In the genomic region with DNA sequence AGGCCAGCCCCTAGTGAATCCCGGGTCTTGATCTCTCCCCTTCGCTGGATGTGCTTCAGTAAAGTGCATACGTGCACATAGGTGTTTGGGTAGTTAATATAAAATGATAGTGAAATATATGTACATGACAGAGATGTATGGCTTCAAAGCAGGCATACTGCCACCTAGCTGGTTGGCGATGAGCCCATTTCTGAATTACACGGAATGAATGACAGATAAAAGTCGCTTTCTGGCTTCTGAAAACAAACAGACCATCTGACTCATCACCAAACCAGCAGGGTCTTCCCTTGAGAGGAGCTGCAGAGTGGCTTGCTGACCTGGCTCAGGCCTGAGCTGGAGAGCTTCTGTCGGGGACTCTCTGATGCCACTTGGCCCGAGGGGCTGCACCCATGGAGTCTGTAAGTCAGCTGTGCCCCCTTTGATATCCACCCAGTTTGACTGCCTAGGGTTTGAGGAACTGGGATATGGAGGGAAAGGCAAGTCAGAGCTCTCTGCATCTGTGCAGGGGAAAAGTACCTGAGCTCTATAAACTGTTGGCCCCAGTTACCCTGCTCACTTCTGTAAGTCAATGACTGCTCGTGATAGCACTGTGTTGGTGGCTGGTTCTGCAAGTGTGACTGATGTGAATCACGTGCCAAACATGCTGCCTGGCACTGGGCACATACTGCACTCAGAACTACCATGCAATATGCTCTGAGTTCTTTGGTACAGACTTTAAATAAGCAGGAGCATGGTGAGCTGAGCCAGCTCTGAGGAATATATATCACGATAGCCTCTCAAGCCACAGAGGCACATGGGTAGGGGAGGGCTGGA, we compare ENCODE assay signal across 9 mouse cellular contexts.
DNase-seq lines count a peak whose midpoint lies in the region; ATAC-seq and TF ChIP-seq lines count a peak whose summit lies in the region.
"Had no signal": no experiment of that assay in that cellular context is flagged by ENCODE, and none has a peak within 500 bp of the region (broad histone marks: within the 10 kb centered on the region; RNA-seq: fewer than 3 reads in every experiment).

No protein-coding gene starts in this region.

- no peak overlapping the region for H3K9ac ChIP-seq in heart, embryonic 13.5 days

- H3K4me1 ChIP-seq in heart, embryonic 13.5 days = peaks cover 25% of the 10 kb centered on the region

- no peak for ATAC-seq in heart, embryonic 13.5 days (ENCODE audit: extremely low read depth, insufficient number of reproducible peaks, low FRiP score, low TSS enrichment)
- ATAC-seq: activated CD4-positive, CD25-positive, alpha-beta regulatory T cell, adult 4 months had no signal

- no peak for DNase-seq in heart, postnatal 10 days
- peak; percentile 56 for DNase-seq in left cerebral cortex, postnatal 4 days
- DNase-seq in left cerebral cortex, postnatal 36 days (ENCODE audit: low spot score in 2 of 2) = no peak
- DNase-seq in adipocyte (ENCODE audit: low spot score) = peak; percentile 29
- DNase-seq in spleen, adult 18-20 months = no peak
- DNase-seq: lung, postnatal 36 days had no signal

- no peak overlapping the region for H3ac ChIP-seq in C2C12 (ENCODE audit: control insufficient read depth, insufficient read length, low read depth)

- H3K9me3 ChIP-seq in heart, embryonic 13.5 days = no peaks in the 10 kb centered on the region

- TF ChIP-seq CTCF in C2C12 (IDR thresholded peaks at IDR 0.05; ENCODE audit: control insufficient read depth, insufficient read depth, insufficient read length) = no peak

- no peak overlapping the region for H3K4me2 ChIP-seq in heart, embryonic 13.5 days

- H3K36me3 ChIP-seq in heart, embryonic 13.5 days = no peaks in the 10 kb centered on the region
- H3K36me3 ChIP-seq in C2C12 (ENCODE audit: control insufficient read depth, insufficient read depth) = no peaks in the 10 kb centered on the region

- H3K27me3 ChIP-seq in heart, embryonic 13.5 days (replicated peaks) = no peaks in the 10 kb centered on the region
- H3K27me3 ChIP-seq in C2C12 (ENCODE audit: control insufficient read depth, insufficient read depth, insufficient read length) = no peaks in the 10 kb centered on the region

- 43% methylated on average over 11 of the region's 11 CpGs for WGBS in heart, embryonic 13.5 days

- H3K4me3 ChIP-seq in heart, embryonic 13.5 days = no peak overlapping the region
- H3K4me3 ChIP-seq in C2C12 (ENCODE audit: insufficient read depth, poor library complexity, severe bottlenecking) = no peak overlapping the region

- H3K79me2 ChIP-seq in C2C12 (ENCODE audit: control insufficient read depth, insufficient read depth) = no peaks in the 10 kb centered on the region

- H3K27ac ChIP-seq in heart, embryonic 13.5 days (replicated peaks) = 0 out of 2 replicates have a peak overlapping the region, but pooled peaks have one; percentile 17

- intact Hi-C loops in heart, postnatal 10 days (cut with DNase I) = no loop called here
- intact Hi-C loops in left cerebral cortex, postnatal 4 days (cut with DNase I) = no loop called here
- intact Hi-C loops in left cerebral cortex, postnatal 36 days (cut with DNase I) = no loop called here

- H3K79me3 ChIP-seq in C2C12 (ENCODE audit: low read depth) = no peaks in the 10 kb centered on the region

TF ChIP-seq in C2C12, 6 proteins besides CTCF, POLR2A, EP300 and RAD21:
- peak; percentile 41 for TF ChIP-seq USF1 (IDR thresholded peaks at IDR 0.05; ENCODE audit: low read depth)
- TF ChIP-seq MAX (IDR thresholded peaks at IDR 0.05) = no peak

Comparison
In these comparisons a context has a peak if more than half of its experiments do, and no peak if none do; other contexts are left out.
1. DNase-seq: peak in left cerebral cortex, postnatal 4 days (single experiment) and adipocyte (single experiment); none in heart, postnatal 10 days (0 of 2), left cerebral cortex, postnatal 36 days (0 of 2) and spleen, adult 18-20 months (0 of 2).